Mouse (Mus musculus): ENCODE measurements around the gene Pax5.

DNA sequence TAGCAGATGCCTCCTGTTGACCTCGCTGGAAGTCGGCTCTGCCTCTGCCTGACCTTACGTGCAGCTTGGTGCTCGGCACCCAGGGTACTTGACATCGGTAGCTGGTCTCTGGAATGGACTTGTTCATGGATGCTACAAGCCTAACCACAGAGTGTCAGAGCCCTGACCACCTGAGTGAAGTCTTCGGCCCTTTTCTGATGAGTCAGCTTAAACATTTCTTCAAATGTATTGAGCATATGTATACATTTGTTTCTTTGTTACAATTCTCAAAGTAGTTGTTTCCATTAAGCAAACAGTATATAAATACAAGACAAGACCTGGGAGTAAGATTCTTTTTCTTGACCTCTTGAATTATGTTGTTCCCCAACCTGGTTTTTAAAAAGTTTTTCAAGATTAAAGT is 24.7 kb downstream of the Pax5 start:
- TF ChIP-seq GATA1 (IDR thresholded peaks at IDR 0.05; ENCODE audit: borderline replicate concordance, low read length) = no peak
- no peak for TF ChIP-seq FLI1 (IDR thresholded peaks at IDR 0.05; ENCODE audit: low read length)

All from megakaryocyte, embryonic 14.5 days (primary cell).